ENCODE assay signal across 16 mouse cellular contexts in genomic region chr11:30177145-30177840, GRCm38 (mm10).
DNase-seq lines count a peak whose midpoint lies in the region; ATAC-seq and TF ChIP-seq lines count a peak whose summit lies in the region.
"Had no signal": no experiment of that assay in that cellular context is flagged by ENCODE, and none has a peak within 500 bp of the region (broad histone marks: within the 10 kb centered on the region; RNA-seq: fewer than 3 reads in every experiment).

No protein-coding gene starts in this region.

- 37% methylated on average over 5 of the region's 5 CpGs for WGBS in lung, embryonic 16.5 days
- 34% methylated on average over 5 of the region's 5 CpGs for WGBS in kidney, embryonic 15.5 days
- 36% methylated on average over 5 of the region's 5 CpGs for WGBS in forebrain, embryonic 15.5 days
- WGBS in heart, adult 2 months: 28% methylated on average over 5 of the region's 5 CpGs

- no peak for TF ChIP-seq CTCF in heart, adult 2 months (IDR thresholded peaks at IDR 0.05)

- no peak for TF ChIP-seq POLR2A in heart, adult 2 months (IDR thresholded peaks at IDR 0.05; ENCODE audit: insufficient read depth, low read depth, low read length)

- no peak overlapping the region for H3K9ac ChIP-seq in lung, embryonic 16.5 days (ENCODE audit: low read length)
- H3K9ac ChIP-seq in kidney, embryonic 15.5 days: no peak overlapping the region
- H3K9ac ChIP-seq in forebrain, embryonic 15.5 days (replicated peaks): no peak overlapping the region
- no peak overlapping the region for H3K9ac ChIP-seq in heart, adult 2 months (ENCODE audit: low read depth, low read length)
- H3K9ac ChIP-seq: hindbrain, embryonic 15.5 days; liver, embryonic 14.5 days; neural tube, embryonic 13.5 days had no signal

- DNase-seq in lung, postnatal 25 days (ENCODE audit: low spot score): no peak
- DNase-seq in yolk sac, embryonic 10.5 days (ENCODE audit: low spot score): no peak
- DNase-seq in heart, adult 2 months: no peak
- DNase-seq: adrenal gland, postnatal 25 days; heart, postnatal 10 days; lung, postnatal 4 days; right cerebral cortex, postnatal 4 days; thymus, postnatal 25 days had no signal

- intact Hi-C loops in heart, adult 2 months (cut with DNase I): no loop called here

- H3K27me3 ChIP-seq in lung, embryonic 16.5 days (ENCODE audit: control insufficient read depth, insufficient read depth, low read depth, low read length): no peaks in the 10 kb centered on the region
- no peaks in the 10 kb centered on the region for H3K27me3 ChIP-seq in kidney, embryonic 15.5 days
- no peaks in the 10 kb centered on the region for H3K27me3 ChIP-seq in forebrain, embryonic 15.5 days
- no peaks in the 10 kb centered on the region for H3K27me3 ChIP-seq in heart, adult 2 months (ENCODE audit: control insufficient read depth, insufficient read depth, low read length)
- H3K27me3 ChIP-seq: hindbrain, embryonic 15.5 days; neural tube, embryonic 13.5 days had no signal

- no peak overlapping the region for H3K4me3 ChIP-seq in lung, embryonic 16.5 days (ENCODE audit: low read length)
- H3K4me3 ChIP-seq in brown adipose tissue, adult 24 weeks (ENCODE audit: insufficient read depth, low read depth, low read length): no peak overlapping the region
- H3K4me3 ChIP-seq in kidney, embryonic 15.5 days (replicated peaks): no peak overlapping the region
- H3K4me3 ChIP-seq in forebrain, embryonic 15.5 days: no peak overlapping the region
- H3K4me3 ChIP-seq in heart, adult 2 months: no peak overlapping the region
- H3K4me3 ChIP-seq: hindbrain, embryonic 15.5 days; neural tube, embryonic 13.5 days had no signal

- TF ChIP-seq EP300 in heart, adult 2 months (IDR thresholded peaks at IDR 0.05; ENCODE audit: insufficient read depth, low read depth, low read length): no peak

- 0 out of 2 replicates have a peak, but pooled peaks have one; percentile 26 for ATAC-seq in lung, embryonic 16.5 days (ENCODE audit: low read depth)
- ATAC-seq in kidney, embryonic 15.5 days (replicated peaks; ENCODE audit: low FRiP score): peak; percentile 75
- ATAC-seq in forebrain, embryonic 15.5 days (replicated peaks): no peak
- ATAC-seq: midbrain, embryonic 16.5 days had no signal

- peaks cover 9% of the 10 kb centered on the region for H3K79me2 ChIP-seq in heart, adult 2 months (replicated peaks; ENCODE audit: control insufficient read depth, insufficient read depth, low read length)

- no peak overlapping the region for H3K27ac ChIP-seq in lung, embryonic 16.5 days (ENCODE audit: low read length)
- H3K27ac ChIP-seq in brown adipose tissue, adult 24 weeks (replicated peaks; ENCODE audit: low read depth, low read length): peak overlapping the region; percentile 28; the same call in 1 of the 2 replicates
- H3K27ac ChIP-seq in kidney, embryonic 15.5 days: peak overlapping the region; percentile 78
- no peak overlapping the region for H3K27ac ChIP-seq in forebrain, embryonic 15.5 days (replicated peaks)
- no peak overlapping the region for H3K27ac ChIP-seq in heart, adult 2 months
- H3K27ac ChIP-seq: hindbrain, embryonic 15.5 days; liver, embryonic 14.5 days; neural tube, embryonic 13.5 days had no signal

- peaks cover 16% of the 10 kb centered on the region for H3K4me1 ChIP-seq in lung, embryonic 16.5 days (replicated peaks; ENCODE audit: control insufficient read depth, insufficient read depth, low read length)
- H3K4me1 ChIP-seq in brown adipose tissue, adult 24 weeks (ENCODE audit: control insufficient read depth, insufficient read depth, insufficient read length, low read length): peaks cover 18% of the 10 kb centered on the region
- H3K4me1 ChIP-seq in kidney, embryonic 15.5 days: peaks cover 31% of the 10 kb centered on the region
- H3K4me1 ChIP-seq in forebrain, embryonic 15.5 days: peaks cover 7% of the 10 kb centered on the region
- peaks cover 25% of the 10 kb centered on the region for H3K4me1 ChIP-seq in heart, adult 2 months (ENCODE audit: control insufficient read depth, insufficient read depth, low read length)

- peaks cover 2% of the 10 kb centered on the region; the same call in 1 of the 2 replicates for H3K36me3 ChIP-seq in lung, embryonic 16.5 days (ENCODE audit: control insufficient read depth, insufficient read depth, low read length)
- peaks cover 3% of the 10 kb centered on the region; the same call in 1 of the 2 replicates for H3K36me3 ChIP-seq in kidney, embryonic 15.5 days
- no peaks in the 10 kb centered on the region for H3K36me3 ChIP-seq in forebrain, embryonic 15.5 days
- peaks cover 76% of the 10 kb centered on the region for H3K36me3 ChIP-seq in heart, adult 2 months (ENCODE audit: control insufficient read depth, insufficient read depth, low read length)
- H3K36me3 ChIP-seq: hindbrain, embryonic 15.5 days; neural tube, embryonic 13.5 days had no signal

- H3K9me3 ChIP-seq in lung, embryonic 16.5 days (ENCODE audit: control insufficient read depth, low read length): no peaks in the 10 kb centered on the region
- H3K9me3 ChIP-seq in kidney, embryonic 15.5 days (replicated peaks): no peaks in the 10 kb centered on the region
- no peaks in the 10 kb centered on the region for H3K9me3 ChIP-seq in forebrain, embryonic 15.5 days
- H3K9me3 ChIP-seq: hindbrain, embryonic 15.5 days; neural tube, embryonic 13.5 days had no signal

- no peak overlapping the region for H3K4me2 ChIP-seq in lung, embryonic 16.5 days (ENCODE audit: low read depth, low read length)
- peak overlapping the region; percentile 20; the same call in 1 of the 2 replicates for H3K4me2 ChIP-seq in kidney, embryonic 15.5 days
- H3K4me2 ChIP-seq in forebrain, embryonic 15.5 days (replicated peaks): no peak overlapping the region
- H3K4me2 ChIP-seq: hindbrain, embryonic 15.5 days; neural tube, embryonic 13.5 days had no signal

Comparison
In these comparisons a context has a peak if more than half of its experiments do, and no peak if none do; other contexts are left out.
1. H3K27ac ChIP-seq: peak in brown adipose tissue, adult 24 weeks (single experiment) and kidney, embryonic 15.5 days (single experiment); none in lung, embryonic 16.5 days (single experiment), forebrain, embryonic 15.5 days (single experiment) and heart, adult 2 months (single experiment).